Mouse (Mus musculus) E14TG2a.4 (cell line): ENCODE data around the gene Hcn2.

Experiments used
- CTCF ChIP-seq: conservative IDR thresholded peaks from 2 replicates; pipeline ENCODE4 v1.5.1; 2014; ENCODE audit warnings: low read length
- POU5F1 ChIP-seq: IDR thresholded peaks from 2 replicates; pipeline ENCODE4 v1.6.1; 2014; ENCODE audit warnings: low read length, borderline replicate concordance

GRCm38 (mm10) chr10:79721089-79721488, 4.7 kb downstream of the Hcn2 start:
- TF ChIP-seq CTCF (no peak), POU5F1 (no peak)
